Mouse (Mus musculus): ENCODE measurements around the gene Copb2.
A peak's percentile ranks its signal among the peaks of the same experiment; 100 is the strongest.

Gene Copb2

GRCm38 (mm10) chr9:98563137-98564126, at the start of gene Copb2:
Gene Copb2 (plus strand): TSS chr9:98563721.
- DNase-seq (ENCODE audit: low spot score), result peak; percentile 100

GRCm38 (mm10) chr9:98523872-98524271, 39.6 kb upstream of the Copb2 start:
- DNase-seq (ENCODE audit: low spot score), result peak; percentile 24

DNA sequence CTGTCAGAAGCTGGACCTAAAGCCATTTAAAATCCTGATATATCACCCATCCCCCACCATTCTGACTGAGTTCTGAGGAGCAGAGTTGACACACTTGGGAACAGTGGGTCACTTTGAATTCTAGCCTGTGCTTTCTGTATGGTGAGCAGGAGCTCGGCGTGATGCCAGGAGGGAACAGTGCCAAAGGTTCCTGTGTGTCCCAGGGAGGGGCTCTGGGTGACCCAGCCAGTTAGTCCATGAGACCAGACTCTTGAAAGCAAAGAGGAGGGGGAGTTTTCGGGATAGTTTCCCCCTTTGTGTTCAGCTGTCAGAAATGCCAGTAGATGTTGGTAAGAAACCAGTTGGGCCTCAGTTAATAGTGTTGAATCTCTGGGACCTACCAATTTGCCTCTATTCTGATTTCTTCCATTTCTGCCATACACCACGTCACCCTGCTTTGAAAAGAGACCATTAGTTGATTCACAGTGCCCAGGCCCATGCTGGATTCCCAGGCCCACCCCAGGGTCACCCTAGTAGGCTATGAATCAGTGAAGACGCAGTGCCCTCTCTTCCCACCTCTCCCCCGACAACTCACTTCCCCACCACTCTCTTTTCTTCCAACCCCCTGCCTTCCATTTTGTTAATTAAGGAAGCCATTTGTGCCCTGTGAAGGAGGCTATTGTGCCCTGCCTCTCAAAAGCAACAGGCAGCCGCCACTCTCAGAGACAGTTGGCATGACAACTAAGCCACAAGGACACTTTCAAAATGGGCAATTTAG, 38.6 kb upstream of the Copb2 start:
- peak; percentile 81 for DNase-seq (ENCODE audit: low spot score)

DNA sequence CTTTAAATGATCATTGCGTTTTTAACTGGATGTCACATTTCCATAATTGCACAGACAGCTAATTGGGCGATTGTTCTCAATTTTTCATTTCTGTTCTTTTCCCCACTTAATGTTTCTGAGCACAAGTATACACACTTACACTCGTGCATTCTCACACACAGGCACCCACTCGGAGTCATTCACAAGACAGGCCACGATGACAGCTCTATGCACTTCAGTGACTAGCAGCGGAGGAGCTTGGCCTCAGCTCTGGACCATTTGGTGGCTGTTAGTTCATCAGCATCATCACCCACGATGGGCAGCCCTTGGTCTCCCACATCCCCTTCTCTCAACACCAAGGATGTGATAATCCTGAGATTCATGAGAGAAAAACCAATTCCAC, 38.0 kb upstream of the Copb2 start:
- DNase-seq (ENCODE audit: low spot score), result no peak

GRCm38 (mm10) chr9:98527226-98527625, 36.3 kb upstream of the Copb2 start:
- DNase-seq (ENCODE audit: low spot score), result no peak

GRCm38 (mm10) chr9:98529776-98530175, 33.7 kb upstream of the Copb2 start:
- DNase-seq (ENCODE audit: low spot score), result no peak

- no peak for DNase-seq (ENCODE audit: low spot score)
Measured at GRCm38 (mm10) chr9:98530999-98531398, 32.5 kb upstream of the Copb2 start.

GRCm38 (mm10) chr9:98534675-98535280, 28.7 kb upstream of the Copb2 start:
- no peak for DNase-seq (ENCODE audit: low spot score)

DNA sequence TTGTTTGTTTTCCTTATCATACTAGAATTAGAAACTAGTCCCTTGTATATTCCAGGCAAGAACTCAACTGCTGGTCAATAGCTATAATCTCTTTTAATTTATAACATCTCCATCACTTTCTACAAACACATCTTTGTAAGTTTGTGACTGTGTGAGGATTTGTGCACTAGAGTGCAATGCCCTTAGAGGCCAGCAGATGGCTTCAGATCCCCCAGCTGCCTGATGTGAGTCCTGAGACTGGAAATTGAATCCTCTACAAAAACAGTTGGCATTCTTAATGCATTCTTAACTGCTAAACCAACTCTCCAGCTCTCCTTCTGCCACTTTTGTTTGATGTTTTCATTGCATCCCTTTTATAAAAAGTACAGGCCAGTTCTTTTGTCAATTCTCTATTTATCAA, 27.8 kb upstream of the Copb2 start:
- no peak for DNase-seq (ENCODE audit: low spot score)

- no peak for DNase-seq (ENCODE audit: low spot score)
Measured at GRCm38 (mm10) chr9:98538017-98538712, 25.4 kb upstream of the Copb2 start.

DNA sequence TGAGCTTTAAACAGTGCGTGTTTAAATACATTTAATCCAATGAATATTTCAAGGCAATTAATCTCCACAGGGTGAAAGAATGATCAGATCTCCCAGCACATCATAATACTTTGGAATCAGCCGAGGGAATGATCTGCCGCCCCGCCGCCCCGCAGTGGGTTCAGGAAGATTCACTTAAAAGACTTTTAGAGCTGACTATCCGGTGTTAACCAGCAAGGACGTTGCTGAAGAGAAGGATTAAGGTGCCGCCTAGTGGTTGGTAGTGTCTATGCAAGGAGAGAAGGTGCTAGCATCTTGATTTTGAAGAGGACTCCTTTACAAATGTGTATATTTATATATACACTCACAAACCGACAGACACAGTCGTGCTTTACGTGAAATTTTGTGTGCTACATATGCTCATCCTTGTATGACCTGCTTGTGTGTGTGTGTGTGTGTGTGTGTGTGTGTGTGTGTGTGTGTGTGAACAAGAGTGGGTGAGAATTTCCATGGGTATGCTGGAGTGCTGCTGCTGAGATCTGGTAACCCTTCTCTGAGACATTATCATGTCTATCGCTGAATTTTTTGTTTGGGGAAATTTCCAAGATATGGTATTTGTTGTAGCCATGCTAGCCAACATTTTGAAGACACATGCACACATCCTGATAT, 24.7 kb upstream of the Copb2 start:
- peak; percentile 76 for DNase-seq (ENCODE audit: low spot score)

DNA sequence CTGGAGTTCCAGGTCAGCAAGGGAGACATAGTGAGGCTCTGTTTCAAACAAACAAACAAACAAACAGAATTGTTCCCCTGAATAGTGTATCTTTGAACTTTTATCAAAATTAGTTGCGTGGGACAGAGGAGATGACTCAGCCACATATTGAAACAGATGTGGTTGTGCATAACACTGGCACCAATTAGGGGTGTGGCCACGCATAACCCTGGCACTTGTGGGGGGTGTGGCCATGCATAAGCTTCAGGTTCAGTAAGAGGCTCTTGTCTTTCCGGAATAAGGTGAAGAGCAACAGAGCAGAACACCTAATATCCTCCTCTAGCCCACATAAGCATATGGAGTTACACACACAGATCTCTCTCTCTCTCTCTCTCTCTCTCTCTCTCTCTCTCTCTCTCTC, 19.5 kb upstream of the Copb2 start:
- no peak for DNase-seq (ENCODE audit: low spot score)

GRCm38 (mm10) chr9:98583852-98584251, 20.3 kb downstream of the Copb2 start:
- no peak for DNase-seq (ENCODE audit: low spot score)

- no peak for DNase-seq (ENCODE audit: low spot score)
Measured at GRCm38 (mm10) chr9:98600094-98600493, 36.6 kb downstream of the Copb2 start.

- peak; percentile 76 for DNase-seq (ENCODE audit: low spot score)
Measured at GRCm38 (mm10) chr9:98601156-98601836, 37.8 kb downstream of the Copb2 start, which contains the start of gene Mrps22. Gene Mrps22 (minus strand): TSS chr9:98601660.

GRCm38 (mm10) chr9:98601837-98602359, 38.4 kb downstream of the Copb2 start:
- DNase-seq (ENCODE audit: low spot score), result no peak

DNA sequence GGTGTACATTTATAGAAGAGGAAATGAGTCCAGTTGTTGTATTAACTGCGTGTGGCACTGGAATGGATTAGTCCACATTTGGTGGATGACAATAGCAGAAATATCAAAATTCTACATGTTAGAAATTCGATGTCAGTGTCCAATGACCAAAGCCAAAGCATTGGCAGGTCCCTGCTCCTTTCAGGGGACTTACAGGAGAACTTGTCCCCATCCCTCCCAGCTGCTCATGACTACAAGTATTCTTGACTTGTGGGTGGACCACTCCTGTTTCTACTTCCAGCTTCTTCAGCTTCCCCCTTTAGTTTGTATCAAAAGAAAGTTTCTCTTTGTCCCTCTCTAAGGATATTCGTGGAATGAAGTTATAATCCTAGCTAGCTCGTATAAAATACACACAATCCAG, 41.4 kb downstream of the Copb2 start:
- DNase-seq (ENCODE audit: low spot score), result no peak

DNA sequence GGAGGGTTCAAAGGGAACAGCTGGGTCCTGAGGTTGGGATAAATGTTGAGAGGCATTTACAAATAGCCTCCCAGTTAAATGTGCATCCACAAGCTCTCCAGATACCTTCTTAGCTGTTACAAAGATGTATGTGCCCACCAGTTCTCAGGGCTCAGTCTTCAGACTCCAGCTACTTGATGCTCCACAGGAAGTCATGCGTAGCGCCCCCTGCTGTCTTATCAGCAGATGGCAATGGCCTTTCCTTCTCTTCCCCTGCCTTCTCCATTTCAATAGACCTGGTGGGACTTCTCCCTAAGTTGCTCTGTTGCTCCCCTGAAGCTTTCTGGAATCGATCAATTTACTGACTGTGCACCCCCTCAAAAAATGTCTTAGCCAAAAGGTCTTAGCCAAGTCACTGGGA, 65.0 kb downstream of the Copb2 start:
- DNase-seq (ENCODE audit: low spot score), result no peak

- no peak for DNase-seq (ENCODE audit: low spot score)
Measured at GRCm38 (mm10) chr9:98633287-98634162, 70.0 kb downstream of the Copb2 start.
